Mouse (Mus musculus) hindbrain, embryonic 16.5 days (tissue): ENCODE results near the gene Gm4340. TPM values are rescaled to one million over a fixed set of nuclear protein-coding genes. Genes with fewer than 3 reads are reported as not detected.
"Not testable (repeated sequence)": the region's sequence is repeated elsewhere in the genome, so short reads cannot be mapped to it uniquely, and the experiment has no call there.

Experiments
- ATAC-seq: fragments of 200-750 bp; cut with Nextera tagmentation; 2 replicates; pipeline ENCODE4 v1.8.0; 2017; ENCODE audit warnings: moderate TSS enrichment, moderate library complexity
- H3K27ac ChIP-seq: fragments of 300-500 bp; sonication (generic); 2 replicates; pipeline ENCODE4 v1.5.1; 2014; ENCODE audit warnings: low read depth, mild to moderate bottlenecking, control low read depth, low read length, moderate library complexity
- H3K27me3 ChIP-seq: fragments of 300-500 bp; sonication (generic); replicated peaks from 2 replicates; pipeline ENCODE4 v1.6.1; 2014; ENCODE audit warnings: low read length; ENCODE audit not compliant: control insufficient read depth, insufficient read depth
- H3K36me3 ChIP-seq: fragments of 300-500 bp; sonication (generic); 2 replicates; pipeline ENCODE4 v1.6.1; 2014; ENCODE audit warnings: mild to moderate bottlenecking, low read length, moderate library complexity, mixed read lengths; ENCODE audit not compliant: control insufficient read depth, insufficient read depth
- H3K4me1 ChIP-seq: fragments of 300-500 bp; sonication (generic); 2 replicates; pipeline ENCODE4 v1.6.1; 2014; ENCODE audit warnings: low read depth, low read length; ENCODE audit not compliant: control insufficient read depth, insufficient read depth
- H3K4me2 ChIP-seq: fragments of 300-500 bp; sonication (generic); 2 replicates; pipeline ENCODE4 v1.6.1; 2014; ENCODE audit warnings: mild to moderate bottlenecking, low read length, control low read depth, moderate library complexity
- H3K4me3 ChIP-seq: fragments of 300-500 bp; sonication (generic); 2 replicates; pipeline ENCODE4 v1.5.1; 2014; ENCODE audit warnings: mild to moderate bottlenecking, low read length, control low read depth, moderate library complexity
- H3K9ac ChIP-seq: fragments of 300-500 bp; sonication (generic); 2 replicates; pipeline ENCODE4 v1.6.1; 2014; ENCODE audit warnings: low read depth, mild to moderate bottlenecking, control low read depth, low read length, moderate library complexity
- H3K9me3 ChIP-seq: fragments of 300-500 bp; sonication (generic); 2 replicates; pipeline ENCODE4 v1.6.1; 2014; ENCODE audit warnings: mild to moderate bottlenecking, low read length, moderate library complexity; ENCODE audit not compliant: control insufficient read depth
- WGBS: fragments of 180-500 bp; shearing (Covaris S2); extraction: QIAGEN DNeasy Blood & Tissue Kit; methylation state at CpG from one replicate; pipeline ENCODE4 v1.1.7; 2014; 5-methylcytosine and 5-hydroxymethylcytosine counted together
- polyA plus RNA-seq: library from polyadenylated mRNA; unstranded; fragments of >200 nt; fragmentation: Nextera tagmentation; extraction: Ambion mirVana; gene quantifications from 2 replicates; pipeline ENCODE4 v1.2.1, GENCODE M21; 2015

Gene Gm4340
- polyA plus RNA-seq: not detected in 2 replicates

GRCm38 (mm10) chr10:104193742-104194141 lies at the start of gene Gm4340:
TSS of gene Gm4340 (plus strand) at chr10:104194042.
- ATAC-seq, H3K4me1 ChIP-seq, H3K9ac ChIP-seq, H3K4me3 ChIP-seq, H3K4me2 ChIP-seq, H3K36me3 ChIP-seq, H3K27ac ChIP-seq, H3K27me3 ChIP-seq, H3K9me3 ChIP-seq: not testable (repeated sequence)
- no CpG with 5 or more reads among the region's 3 CpGs for WGBS

- H3K9me3 ChIP-seq, H3K9ac ChIP-seq, H3K4me2 ChIP-seq, H3K27me3 ChIP-seq, H3K27ac ChIP-seq, H3K4me1 ChIP-seq, H3K36me3 ChIP-seq, H3K4me3 ChIP-seq, ATAC-seq: not testable (repeated sequence)
- no CpG with 5 or more reads among the region's 3 CpGs for WGBS
Observed at GRCm38 (mm10) chr10:104151197-104151596, 42.6 kb upstream of the Gm4340 start, which contains the start of gene Gm6763. TSS of gene Gm6763 (plus strand) at chr10:104151497.

- WGBS: no CpG with 5 or more reads among the region's 3 CpGs
- not testable (repeated sequence) for H3K4me2 ChIP-seq, ATAC-seq, H3K9ac ChIP-seq, H3K27ac ChIP-seq, H3K4me1 ChIP-seq, H3K27me3 ChIP-seq, H3K4me3 ChIP-seq, H3K9me3 ChIP-seq, H3K36me3 ChIP-seq
Observed at GRCm38 (mm10) chr10:104159706-104160105, 34.1 kb upstream of the Gm4340 start, which contains the start of gene Gm8764. TSS of gene Gm8764 (plus strand) at chr10:104160006.

- not testable (repeated sequence) for H3K9ac ChIP-seq, H3K9me3 ChIP-seq, H3K36me3 ChIP-seq, H3K4me1 ChIP-seq, H3K27me3 ChIP-seq, H3K4me3 ChIP-seq, H3K27ac ChIP-seq, H3K4me2 ChIP-seq, ATAC-seq
- no CpG with 5 or more reads among the region's 3 CpGs for WGBS
Observed at GRCm38 (mm10) chr10:104168215-104168614, 25.6 kb upstream of the Gm4340 start, which contains the start of gene Gm21304. TSS of gene Gm21304 (plus strand) at chr10:104168515.

- H3K9me3 ChIP-seq, H3K27ac ChIP-seq, H3K4me2 ChIP-seq, H3K9ac ChIP-seq, H3K36me3 ChIP-seq, ATAC-seq, H3K4me3 ChIP-seq, H3K27me3 ChIP-seq, H3K4me1 ChIP-seq: not testable (repeated sequence)
- WGBS: no CpG with 5 or more reads among the region's 3 CpGs
Observed at GRCm38 (mm10) chr10:104176724-104177123, 17.1 kb upstream of the Gm4340 start, which contains the start of gene Gm21312. TSS of gene Gm21312 (plus strand) at chr10:104177024.

GRCm38 (mm10) chr10:104185233-104185632 lies 8.6 kb upstream of the Gm4340 start, which contains the start of gene Gm20765:
TSS of gene Gm20765 (plus strand) at chr10:104185533.
- not testable (repeated sequence) for ATAC-seq, H3K27ac ChIP-seq

GRCm38 (mm10) chr10:104209655-104210054 lies 15.8 kb downstream of the Gm4340 start:
- no peaks in the 10 kb centered on the region for H3K27me3 ChIP-seq
- H3K36me3 ChIP-seq: no peaks in the 10 kb centered on the region
- no peak overlapping the region for H3K4me2 ChIP-seq
- no peak overlapping the region for H3K9ac ChIP-seq
- WGBS: 86% methylated on average over 1 of the region's 1 CpGs
- no peaks in the 10 kb centered on the region for H3K9me3 ChIP-seq
- H3K4me3 ChIP-seq: no peak overlapping the region
- no peak overlapping the region for H3K27ac ChIP-seq
- H3K4me1 ChIP-seq: no peaks in the 10 kb centered on the region
- ATAC-seq: no peak

More at GRCm38 (mm10) chr10:104185233-104185632, 8.6 kb upstream of the Gm4340 start, which contains the start of gene Gm20765:
- not testable (repeated sequence) for H3K9ac ChIP-seq, H3K36me3 ChIP-seq, H3K9me3 ChIP-seq, H3K4me3 ChIP-seq, H3K4me1 ChIP-seq, H3K4me2 ChIP-seq, H3K27me3 ChIP-seq
- WGBS: no CpG with 5 or more reads among the region's 3 CpGs

GRCm38 (mm10) chr10:104210268-104210990 lies 16.6 kb downstream of the Gm4340 start:
- Histone ChIP-seq H3K9ac (no peak overlapping the region), H3K9me3 (no peaks in the 10 kb centered on the region), H3K4me1 (no peaks in the 10 kb centered on the region), H3K27me3 (no peaks in the 10 kb centered on the region), H3K27ac (no peak overlapping the region), H3K4me3 (no peak overlapping the region), H3K4me2 (no peak overlapping the region), H3K36me3 (no peaks in the 10 kb centered on the region)
- 80% methylated on average over 3 of the region's 3 CpGs for WGBS
- no peak for ATAC-seq

- H3K4me1 ChIP-seq: no peaks in the 10 kb centered on the region
- no peak overlapping the region for H3K4me2 ChIP-seq
- ATAC-seq: no peak
- no peaks in the 10 kb centered on the region for H3K9me3 ChIP-seq
- no peaks in the 10 kb centered on the region for H3K36me3 ChIP-seq
- H3K4me3 ChIP-seq: no peak overlapping the region
- H3K27ac ChIP-seq: no peak overlapping the region
- 90% methylated on average over 5 of the region's 5 CpGs for WGBS
- H3K27me3 ChIP-seq: no peaks in the 10 kb centered on the region
- H3K9ac ChIP-seq: no peak overlapping the region
Observed at GRCm38 (mm10) chr10:104214527-104214926, 20.7 kb downstream of the Gm4340 start.
